Mouse (Mus musculus) heart, adult 2 months (tissue): Measurements from ENCODE around the gene Tshb.

Experiments used
- CTCF ChIP-seq: fragments of 200-600 bp; IDR thresholded peaks from 2 replicates; pipeline ENCODE4 v1.8.1; 2022; ENCODE audit warnings: antibody characterized with exemption, mild to moderate bottlenecking, moderate library complexity
- POLR2A ChIP-seq: fragments of 200-500 bp; IDR thresholded peaks from 2 replicates; pipeline ENCODE4 v1.6.1; 2011; ENCODE audit warnings: mild to moderate bottlenecking, low read depth, low read length, control low read depth; ENCODE audit not compliant: insufficient read depth

- no peak for TF ChIP-seq CTCF
- TF ChIP-seq POLR2A: no peak
These were observed 31.0 kb downstream of the Tshb start for GRCm38 (mm10) chr3:102751536-102751935.
